Mouse (Mus musculus) cerebellum, postnatal 14 days (tissue): ENCODE results near the gene Tbc1d22b.
"Not testable (repeated sequence)": the region's sequence is repeated elsewhere in the genome, so short reads cannot be mapped to it uniquely, and the experiment has no call there.

Experiments
- DNase-seq, 2 experiments: peaks; one replicate each; pipeline ENCODE4 v3.0.0; 2021; ENCODE audit warnings: mixed read lengths in 2 of 2

The Tbc1d22b gene

DNA sequence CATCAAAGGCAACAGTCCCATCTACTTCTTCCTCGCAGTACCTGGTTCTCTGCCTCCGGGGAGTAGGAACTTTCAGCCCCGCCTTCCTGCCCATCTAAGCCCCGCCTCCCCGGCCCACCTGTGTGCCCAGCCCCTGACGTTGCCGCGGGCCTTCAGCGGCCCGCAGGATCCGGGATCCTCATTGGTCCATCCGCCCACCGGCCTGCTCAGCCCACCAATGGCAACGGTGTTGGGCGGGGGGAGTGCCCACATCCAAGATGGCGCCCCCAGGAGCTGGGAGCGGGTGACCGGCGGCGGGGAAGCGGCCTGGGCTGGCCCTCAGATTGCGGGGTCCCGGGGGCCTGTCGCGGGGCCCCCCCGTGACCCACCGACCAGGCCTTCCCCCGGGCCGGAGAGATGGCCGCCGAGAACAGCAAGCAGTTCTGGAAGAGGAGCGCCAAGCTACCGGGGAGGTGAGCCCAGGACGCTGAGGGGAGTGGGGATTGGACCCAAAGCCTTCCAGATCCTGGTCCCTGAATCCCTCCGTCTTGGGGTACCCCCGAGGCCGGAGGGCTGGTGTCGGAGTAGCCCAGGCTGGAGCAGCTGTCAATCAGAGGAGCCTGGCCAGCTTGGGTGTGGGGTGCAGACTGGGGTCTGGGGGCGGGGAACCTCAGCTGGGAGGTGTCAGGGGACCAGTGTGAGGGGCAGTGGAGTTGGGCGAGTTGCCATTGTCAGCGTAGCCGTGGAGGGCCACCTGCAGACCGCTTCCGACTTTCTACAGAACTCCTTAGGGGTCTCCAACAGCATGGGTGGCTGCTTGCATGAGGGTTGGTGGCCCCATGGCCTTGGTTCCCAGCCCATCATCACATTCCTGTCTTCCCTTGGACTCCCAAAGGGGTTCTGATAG is at the start of gene Tbc1d22b, which contains the start of gene Gm17657:
TSS of gene Tbc1d22b (plus strand) at position 243 of the 886 bp plus-strand sequence.
TSS of gene Gm17657 (minus strand) at position 96 of the 886 bp plus-strand sequence.
- DNase-seq: peak; percentile 97

DNA sequence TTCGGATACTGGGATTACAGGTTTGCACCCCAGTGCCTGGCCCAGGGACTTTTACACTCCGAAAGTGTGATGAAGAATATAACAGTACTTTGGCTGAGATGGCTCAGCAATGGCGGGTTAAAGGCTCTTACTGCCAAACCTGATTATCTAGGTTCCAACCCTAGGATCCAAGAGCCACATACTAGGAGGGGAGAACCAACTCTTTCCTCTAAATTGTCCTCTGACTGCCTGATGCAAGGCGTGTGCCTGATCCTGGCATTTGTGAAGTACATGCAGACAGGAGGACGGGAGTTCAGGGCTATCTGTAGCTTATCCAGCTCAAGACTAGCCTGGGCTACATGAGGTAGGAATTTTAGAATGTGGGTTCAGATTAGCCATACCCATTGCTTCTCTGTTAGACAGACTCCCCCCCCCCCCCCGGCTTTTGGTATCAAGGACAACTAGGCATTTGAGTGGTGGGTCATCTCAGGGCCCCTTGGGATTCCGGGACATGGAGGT is 49.3 kb upstream of the Tbc1d22b start:
- DNase-seq: no peak

DNA sequence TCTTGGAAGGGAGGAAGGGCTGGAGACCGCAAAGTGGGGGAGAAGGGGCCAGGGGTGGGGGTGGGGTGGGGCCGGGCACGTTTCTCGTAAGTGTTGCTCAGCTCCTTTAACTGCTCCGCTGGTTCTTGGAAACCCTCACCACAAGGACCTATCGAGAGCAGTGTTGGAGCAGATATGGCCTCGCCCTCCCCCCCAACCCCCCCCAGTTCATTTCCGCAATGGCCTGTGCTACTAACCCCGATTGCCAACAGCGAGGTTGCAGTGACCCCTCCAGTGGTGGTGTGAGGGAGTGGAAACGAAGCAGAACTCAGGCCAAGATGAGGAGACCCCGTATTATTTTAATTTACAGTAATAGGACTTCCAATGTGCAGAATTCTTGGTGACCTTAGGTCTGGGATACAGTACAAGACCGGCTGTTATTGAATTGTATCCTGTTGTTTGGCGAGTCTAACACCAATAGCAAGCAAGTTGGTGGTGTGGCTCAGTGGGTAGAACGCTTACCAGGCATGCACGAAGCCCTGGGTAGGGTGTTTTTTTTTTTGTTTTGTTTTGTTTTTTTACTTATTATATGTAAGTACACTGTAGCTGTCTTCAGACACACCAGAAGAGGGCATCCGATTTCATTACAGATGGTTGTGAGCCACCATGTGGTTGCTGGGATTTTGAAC is 48.6 kb upstream of the Tbc1d22b start:
- no peak for DNase-seq

DNA sequence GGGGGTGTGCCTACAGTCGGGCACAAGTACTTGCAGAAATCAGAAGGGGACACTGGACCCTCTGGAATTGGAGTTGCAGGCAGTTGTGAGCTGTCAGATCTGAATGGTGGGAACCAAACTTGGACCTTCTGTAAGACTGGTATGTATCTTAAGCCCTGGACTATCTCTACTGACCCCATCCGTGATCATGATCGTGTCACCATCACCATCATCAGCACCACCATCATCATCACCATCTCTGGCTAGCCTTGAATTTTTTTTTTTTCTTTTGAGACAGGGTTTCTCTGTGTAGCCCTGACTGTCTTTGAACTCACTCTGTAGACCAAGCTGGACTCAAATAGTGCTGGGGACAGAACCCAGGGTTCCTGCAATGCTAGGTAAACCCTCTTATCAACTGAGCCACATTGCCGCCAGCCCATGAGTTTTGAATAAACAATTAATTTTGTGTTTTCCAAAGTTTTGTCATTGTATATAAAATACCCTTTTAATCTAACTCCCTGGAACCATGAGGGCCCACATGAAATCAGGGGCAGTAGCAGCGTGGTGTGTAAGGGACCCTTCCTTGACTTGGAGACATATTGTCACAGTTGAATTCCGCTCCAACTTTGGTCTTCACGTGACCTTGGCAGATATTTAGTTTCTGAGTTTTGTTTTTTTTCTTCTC is 47.4 kb upstream of the Tbc1d22b start:
- DNase-seq: no peak

DNA sequence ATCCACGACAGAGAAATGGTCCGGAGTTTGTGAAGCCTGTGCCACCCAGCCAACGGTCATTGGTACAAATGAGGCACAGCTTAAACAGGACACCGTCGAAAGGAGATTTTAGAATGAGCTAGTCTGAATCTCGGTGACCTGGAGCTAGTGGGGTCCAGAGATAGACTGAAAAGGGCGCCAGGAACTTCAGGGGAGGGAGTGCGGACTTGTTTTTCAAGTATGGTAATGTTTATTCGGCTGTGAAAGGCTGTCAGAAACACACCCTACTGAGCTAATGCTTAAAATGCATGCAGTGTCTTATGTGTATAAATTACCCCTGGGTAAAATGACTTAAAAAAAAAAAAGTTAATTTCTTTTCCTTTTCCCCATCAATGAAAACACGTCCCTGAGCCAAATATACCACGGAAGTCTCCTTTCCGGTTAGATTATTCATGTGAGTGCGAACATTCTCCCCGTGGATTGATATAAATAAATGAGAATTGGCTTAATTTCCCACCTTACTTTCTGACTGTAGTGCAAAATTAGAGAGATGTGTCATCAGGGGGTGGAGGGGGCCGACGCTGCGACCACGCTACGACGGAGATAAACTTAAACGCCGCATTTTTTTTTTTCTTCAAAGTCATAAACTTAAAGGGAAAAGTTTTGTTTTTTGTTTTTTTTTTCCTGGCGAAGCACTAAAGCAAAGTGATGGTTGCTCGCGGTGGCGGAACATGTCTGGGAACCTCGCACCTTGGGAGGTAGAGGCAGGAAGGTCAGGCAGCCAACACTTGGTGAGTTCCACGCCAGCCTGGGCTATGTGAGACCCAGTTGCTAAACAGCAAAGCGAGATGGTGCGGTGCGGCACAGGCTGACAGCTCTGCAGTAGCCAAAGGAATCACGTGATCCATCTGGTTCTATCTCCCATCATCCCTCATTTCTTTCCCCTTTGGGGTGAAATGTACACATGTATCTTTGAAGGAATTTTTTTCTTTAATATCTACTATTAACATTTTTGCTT is 46.6 kb upstream of the Tbc1d22b start:
- no peak for DNase-seq

DNA sequence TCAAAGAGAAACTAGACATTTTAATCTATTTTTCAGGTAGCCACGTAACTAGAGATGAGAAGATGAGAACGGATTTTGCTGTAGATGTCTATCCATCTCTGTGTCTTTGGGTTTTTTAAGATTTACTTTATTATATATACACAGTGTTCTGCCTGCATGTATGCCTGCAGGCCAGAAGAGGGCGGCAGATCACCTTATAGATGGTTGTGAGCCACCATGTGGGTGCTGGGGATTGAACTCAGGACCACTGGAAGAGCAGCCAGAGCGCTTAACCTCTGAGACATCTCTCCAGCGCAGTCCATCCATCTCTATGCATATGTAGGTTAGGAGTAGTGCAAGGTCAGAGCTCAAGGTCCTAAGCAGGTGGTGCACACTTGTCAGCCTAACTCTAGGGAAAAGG is 45.9 kb upstream of the Tbc1d22b start:
- DNase-seq: no peak

DNA sequence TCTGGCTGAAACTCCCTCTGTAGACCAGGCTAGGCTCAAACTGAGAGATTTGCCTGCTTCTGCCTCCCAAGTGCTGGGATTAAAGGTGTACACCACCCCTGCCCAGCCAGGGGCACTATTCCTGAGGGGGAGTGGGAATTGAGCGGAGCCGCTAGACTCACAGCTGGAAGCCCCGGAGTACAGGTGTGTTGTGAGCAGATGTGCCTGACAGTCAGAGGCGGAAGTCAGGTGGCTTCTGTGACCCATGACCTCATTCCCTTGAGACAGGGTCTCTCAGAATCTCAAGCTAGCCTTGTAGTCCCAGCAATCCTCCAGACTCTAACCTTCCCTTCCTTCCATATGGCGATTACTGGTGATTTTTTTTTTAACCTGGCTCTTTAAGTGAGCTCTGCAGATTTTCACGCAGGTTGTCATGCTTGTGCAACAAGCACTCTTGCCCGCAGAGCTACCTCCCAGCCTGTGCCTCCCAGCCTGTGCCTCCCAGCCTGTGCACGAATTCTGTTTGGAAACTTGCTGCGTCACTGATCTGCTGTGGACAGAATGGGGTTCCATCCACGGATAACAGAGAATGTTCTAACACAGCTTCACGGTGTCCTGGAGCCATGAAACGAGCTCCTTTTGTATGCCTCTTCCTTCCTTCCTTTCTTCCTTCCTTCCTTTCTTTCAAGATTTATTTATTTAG is 40.5 kb upstream of the Tbc1d22b start:
- DNase-seq: no peak

DNA sequence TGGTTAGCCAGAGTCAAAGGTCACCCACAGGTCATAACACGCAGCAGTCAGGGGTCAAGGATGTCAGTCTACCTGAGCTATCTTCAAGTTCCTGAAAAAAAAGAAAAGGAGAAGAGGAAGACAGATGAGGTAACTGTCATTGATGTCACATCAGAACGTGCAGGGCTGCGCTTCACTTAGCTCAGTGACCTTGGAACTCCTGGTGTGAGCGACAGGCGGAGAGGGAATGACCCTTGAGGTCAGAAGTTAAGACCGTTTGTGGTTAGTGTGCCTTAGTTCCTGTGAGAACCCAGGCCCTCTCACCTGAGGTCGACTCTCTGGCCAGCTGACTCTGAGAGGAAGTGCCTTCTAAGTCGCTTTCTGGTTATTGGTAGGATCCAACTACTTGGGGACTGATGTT is 38.9 kb upstream of the Tbc1d22b start:
- DNase-seq: no peak

DNA sequence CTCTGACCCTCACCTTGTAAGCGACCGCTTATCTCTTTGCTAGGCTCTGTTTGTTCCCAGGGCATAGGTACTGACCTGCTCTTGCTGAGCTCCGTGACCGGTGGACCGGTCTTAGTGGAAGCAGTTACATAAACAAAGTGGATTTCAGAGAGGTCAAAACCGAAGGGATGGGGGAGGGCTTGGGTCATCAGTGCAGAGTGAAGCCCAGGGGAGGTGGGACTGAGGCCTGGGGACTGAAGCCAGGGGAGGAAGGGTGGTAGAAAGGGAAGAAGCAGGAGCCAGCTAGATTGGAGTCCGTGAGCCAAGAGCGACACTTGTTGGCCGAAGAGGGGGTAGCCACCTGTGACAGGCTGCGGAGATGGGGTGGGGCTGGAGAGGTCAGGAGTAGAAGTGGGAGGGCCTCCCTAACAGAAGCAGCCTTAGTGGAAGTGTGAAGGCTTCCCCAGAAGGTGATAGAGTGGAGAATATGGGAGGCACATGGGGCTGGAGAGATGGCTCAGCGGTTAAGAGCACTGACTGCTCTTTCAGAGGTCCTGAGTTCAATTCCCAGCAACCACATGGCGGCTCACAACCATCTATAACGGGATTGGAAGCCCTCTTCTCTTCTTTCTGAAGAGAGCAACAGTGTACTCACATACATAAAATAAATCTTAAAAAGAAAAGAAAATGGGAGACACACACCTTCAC is 36.4 kb upstream of the Tbc1d22b start:
- peak; percentile 62 to 71 for DNase-seq

DNA sequence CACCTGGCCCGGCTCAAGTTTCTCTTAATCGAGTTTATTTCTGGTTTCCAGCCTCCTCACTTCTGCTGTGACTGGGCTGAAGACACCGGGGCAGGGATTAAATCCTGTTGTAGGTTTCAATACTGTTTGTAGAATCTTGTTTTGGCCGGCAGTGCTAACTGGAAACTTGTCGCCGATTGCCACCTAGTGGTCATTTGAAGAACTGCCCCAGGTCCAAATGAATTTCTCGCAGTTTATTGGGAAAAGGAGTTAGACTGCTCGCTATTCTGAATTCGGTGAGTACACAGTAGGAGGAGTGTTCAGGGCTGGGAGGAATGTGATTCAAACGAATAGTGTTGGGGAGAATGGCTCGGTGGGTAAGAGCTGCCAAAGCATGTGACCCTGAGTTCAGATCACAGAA is 35.1 kb upstream of the Tbc1d22b start:
- peak; percentile 90 to 92 for DNase-seq

DNA sequence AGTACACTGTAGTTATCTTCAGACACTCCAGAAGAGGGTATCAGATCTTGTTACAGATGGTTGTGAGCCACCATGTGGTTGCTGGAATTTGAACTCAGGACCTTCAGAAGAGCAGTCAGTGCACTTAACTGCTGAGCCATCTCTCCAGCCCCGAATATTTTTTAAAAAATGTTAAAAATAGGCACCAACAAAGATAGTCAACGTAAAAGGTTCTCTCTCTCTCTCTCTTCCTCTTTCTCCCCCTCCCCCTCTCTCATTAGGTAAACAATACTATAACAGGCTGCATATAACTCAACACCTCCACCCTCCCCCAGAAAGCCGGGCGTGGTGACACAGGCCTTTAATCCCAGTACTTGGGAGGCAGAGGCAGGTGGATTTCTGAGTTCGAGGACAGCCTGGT is 30.9 kb upstream of the Tbc1d22b start:
- not testable (repeated sequence) for DNase-seq

DNA sequence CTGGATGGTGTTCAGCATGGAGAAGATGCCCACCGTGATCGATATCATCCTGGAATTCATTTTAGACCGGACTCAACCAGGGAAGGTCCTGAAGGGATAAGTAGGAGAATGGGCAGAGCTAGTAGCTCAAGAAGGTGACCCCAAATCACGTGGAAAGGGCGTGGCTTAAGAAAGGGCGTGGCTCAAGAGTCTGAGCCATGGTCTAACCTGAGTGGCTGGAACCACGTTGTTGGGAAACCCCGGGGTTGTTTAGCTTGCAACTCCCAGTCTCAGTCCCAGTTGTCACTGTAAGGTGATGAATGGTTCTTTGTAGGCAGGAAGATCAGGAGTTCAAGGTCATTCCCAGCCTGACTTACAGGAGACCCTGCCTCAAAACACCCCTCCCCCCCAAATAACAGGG is 29.9 kb upstream of the Tbc1d22b start:
- DNase-seq: no peak

DNA sequence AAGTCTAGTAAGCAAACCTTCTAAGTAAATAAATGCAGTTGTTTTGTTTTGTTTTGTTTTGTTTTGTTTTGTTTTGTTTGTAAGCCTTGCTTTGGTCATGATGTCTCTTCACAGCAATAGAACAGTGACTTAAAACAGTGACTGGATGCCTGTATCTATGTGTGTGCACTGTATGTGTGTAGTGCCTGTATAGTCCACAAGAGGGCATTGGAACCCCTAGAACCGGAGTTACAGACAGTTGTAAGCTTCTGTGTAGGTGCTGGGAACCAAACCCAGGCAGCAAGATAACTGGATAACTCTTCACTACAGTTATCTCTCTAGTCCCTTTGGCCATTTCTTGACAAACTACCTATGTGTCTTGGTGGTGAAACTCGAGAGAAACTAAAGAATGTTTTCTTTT is 24.0 kb upstream of the Tbc1d22b start:
- no peak for DNase-seq

DNA sequence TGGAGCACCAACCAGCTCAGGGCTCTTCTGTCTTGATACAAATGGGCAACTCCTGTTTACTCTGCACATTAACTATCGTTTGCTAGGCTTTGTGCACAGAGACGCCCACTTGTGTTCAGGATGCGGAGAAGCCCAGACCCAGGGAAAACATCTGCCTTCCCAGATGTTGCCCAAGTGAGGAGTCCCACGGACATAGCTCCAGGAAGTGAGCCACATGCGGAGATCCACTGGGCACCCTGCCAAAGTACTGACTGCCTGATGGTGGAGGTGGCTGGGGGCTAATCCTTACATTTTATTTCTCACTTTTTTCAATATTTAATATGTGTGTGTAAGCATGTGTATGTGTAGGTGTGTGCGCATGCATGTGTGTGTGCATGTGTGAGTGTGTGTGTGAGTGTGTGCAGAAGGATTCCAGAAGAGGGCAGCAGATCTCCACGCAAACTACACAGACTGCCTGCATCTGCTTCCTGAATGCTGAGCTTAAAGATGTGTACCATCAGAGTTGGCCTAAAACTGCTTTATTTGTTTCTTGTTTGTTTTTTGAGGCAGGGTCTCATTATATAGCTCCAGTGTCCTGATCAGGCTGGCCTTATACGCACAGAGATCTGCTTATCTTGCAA is 20.9 kb upstream of the Tbc1d22b start:
- peak in 1 of 2 experiments; percentile 30 for DNase-seq

DNA sequence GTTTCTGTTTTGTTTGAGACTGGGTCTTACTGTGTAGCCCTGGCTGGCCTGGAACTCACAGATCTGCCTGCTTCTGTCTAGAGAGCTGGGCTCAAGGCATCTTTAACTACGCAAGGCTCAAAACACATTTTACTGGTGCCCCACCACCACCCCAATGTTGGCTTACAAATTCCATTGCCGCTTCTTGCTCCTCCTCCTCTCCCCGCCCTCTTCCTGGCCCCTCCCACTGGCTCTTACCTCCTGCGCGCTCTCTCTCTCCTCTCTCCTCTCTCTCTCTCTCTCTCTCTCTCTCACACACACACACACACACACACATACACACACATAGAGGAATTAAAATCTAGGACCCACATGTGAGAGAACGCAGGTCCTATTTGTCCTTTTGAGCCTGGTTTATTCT is 19.1 kb upstream of the Tbc1d22b start:
- no peak for DNase-seq

DNA sequence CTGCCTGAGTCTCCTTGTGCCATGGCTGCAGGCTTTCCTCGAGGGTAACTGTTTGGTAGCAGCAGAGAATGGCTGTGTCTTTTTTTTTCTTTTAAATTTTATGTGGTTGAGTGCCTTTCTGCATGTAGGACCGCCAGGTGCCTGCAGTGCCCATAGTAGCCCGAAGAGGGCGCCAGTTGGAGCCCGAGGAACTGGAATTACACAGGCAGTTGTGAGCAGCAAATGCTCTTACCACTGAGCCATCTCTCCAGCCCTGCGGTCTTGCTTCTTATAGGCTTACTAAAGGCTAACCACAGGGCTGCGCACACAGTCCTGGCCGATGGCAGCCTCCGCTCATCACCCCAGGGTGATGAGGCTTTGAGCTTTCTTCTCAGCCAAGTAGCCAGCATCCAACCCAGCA is 18.3 kb upstream of the Tbc1d22b start:
- peak in 1 of 2 experiments; percentile 43 for DNase-seq

DNA sequence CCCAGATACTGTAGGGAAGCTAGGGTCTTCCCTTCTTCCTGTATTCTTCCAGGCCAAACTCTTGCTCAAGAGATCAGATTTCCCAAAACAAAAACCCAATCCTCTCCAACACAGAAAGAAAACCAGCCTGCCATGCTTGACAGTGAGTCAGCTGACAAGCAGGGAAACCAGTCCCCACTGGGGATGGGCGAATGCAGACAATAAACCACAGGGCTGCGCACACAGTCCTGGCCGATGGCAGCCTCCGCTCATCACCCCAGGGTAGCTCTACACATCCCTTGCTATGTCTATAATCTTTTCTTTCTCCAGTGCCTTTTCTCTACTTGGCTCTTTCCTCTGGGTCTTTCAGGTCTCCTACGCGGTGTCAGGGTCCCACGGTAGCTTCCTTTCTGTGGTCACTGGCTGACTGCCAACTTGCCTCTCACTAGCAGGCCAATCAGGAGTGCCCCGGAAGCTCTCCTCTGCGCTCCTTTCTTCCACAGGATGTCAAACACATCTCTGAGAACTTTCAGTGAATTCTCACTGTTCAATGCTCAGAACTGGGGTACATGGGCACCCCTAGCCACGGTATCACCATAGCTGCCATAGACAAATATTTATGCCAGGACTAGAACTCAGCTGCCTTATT is 17.7 kb upstream of the Tbc1d22b start:
- no peak for DNase-seq

DNA sequence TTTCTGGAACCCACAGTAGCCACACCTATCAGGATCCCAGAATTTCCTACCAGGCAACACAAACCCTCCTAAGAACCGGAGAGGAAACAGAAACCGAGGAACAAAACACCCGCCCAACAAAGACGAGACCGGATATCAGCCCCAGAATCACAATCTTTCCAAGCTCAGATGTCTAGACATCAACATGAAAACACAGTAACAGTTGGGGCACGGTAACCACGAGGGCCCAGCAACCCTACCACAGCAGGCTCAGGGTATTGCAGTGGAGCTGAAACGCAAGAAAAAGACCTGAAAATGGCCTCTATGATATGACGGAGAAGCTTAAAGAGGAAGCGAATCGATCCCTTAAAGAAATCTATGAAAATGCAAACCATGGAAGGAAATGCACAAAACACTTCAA is 15.7 kb upstream of the Tbc1d22b start:
- DNase-seq: no peak

DNA sequence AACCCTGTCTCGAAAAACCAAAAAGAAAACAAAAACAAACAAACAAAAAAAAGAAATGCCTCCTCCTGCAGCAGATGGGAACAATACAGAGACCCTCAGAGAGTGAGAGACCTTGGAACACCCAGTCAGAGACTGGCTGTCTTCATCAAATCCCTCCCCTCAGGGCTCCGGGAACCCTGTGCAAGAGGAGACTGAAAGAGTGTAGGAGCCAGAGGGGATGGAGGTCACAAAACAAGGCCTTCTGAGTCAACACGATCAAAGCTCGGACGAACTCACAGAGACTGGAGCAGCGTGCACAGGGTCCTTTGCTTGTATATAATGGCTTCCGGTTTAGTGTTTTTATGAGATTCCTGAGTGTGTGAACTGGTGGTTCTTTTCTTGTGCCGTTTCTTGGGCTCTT is 9.2 kb upstream of the Tbc1d22b start:
- no peak for DNase-seq

DNA sequence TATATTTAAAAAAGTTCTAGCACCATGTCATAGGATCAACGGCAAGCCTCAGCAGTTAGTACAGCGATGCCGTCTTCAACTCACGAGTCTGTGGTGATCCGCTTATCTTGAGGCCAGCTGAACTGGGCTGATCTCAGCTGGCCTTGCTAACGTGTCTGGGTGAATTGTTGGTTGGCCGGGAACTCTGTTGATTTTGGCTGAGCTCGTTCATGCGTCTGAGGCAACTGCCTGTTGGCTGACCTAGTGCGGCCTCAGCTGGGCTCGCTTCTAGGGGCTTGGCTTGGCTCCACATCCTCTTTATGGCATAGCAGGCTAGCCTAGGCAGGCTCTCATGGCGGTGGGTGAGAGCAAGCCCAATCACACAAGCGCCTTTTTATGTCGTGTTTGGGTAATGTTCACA is 8.2 kb upstream of the Tbc1d22b start:
- peak; percentile 81 to 85 for DNase-seq
